Mouse (Mus musculus) midbrain, embryonic 11.5 days (tissue): ENCODE data around the gene Ubxn6. TPM values are rescaled to one million over a fixed set of nuclear protein-coding genes. Genes with fewer than 3 reads are reported as not detected.
"Not testable (repeated sequence)": the region's sequence is repeated elsewhere in the genome, so short reads cannot be mapped to it uniquely, and the experiment has no call there.

Experiments used
- ATAC-seq: fragments of 200-750 bp; cut with Nextera tagmentation; 2 replicates; pipeline ENCODE4 v1.8.0; 2017; ENCODE audit warnings: moderate TSS enrichment, moderate library complexity; ENCODE audit not compliant: low FRiP score
- DNase-seq: peaks from one replicate; pipeline ENCODE4 v3.0.0; 2015; ENCODE audit warnings: low spot score; ENCODE audit errors: missing footprints
- H3K27ac ChIP-seq: fragments of 300-500 bp; sonication (generic); 2 replicates; pipeline ENCODE4 v1.5.1; 2014; ENCODE audit warnings: low read depth, low read length
- H3K27me3 ChIP-seq: fragments of 300-500 bp; sonication (generic); 2 replicates; pipeline ENCODE4 v1.6.1; 2014; ENCODE audit warnings: mild to moderate bottlenecking, low read length, moderate library complexity, mixed read lengths; ENCODE audit not compliant: control insufficient read depth, insufficient read depth
- H3K36me3 ChIP-seq: fragments of 300-500 bp; sonication (generic); 2 replicates; pipeline ENCODE4 v1.6.1; 2014; ENCODE audit warnings: mild to moderate bottlenecking, low read length, moderate library complexity, mixed read lengths; ENCODE audit not compliant: control insufficient read depth, insufficient read depth
- H3K4me1 ChIP-seq: fragments of 300-500 bp; sonication (generic); 2 replicates; pipeline ENCODE4 v1.6.1; 2014; ENCODE audit warnings: low read length; ENCODE audit not compliant: control insufficient read depth, insufficient read depth
- H3K4me2 ChIP-seq: fragments of 300-500 bp; sonication (generic); 2 replicates; pipeline ENCODE4 v1.6.1; 2014; ENCODE audit warnings: mild to moderate bottlenecking, moderate library complexity
- H3K4me3 ChIP-seq: fragments of 300-500 bp; sonication (generic); 2 replicates; pipeline ENCODE4 v1.5.1; 2014; ENCODE audit warnings: low read depth, low read length
- H3K9ac ChIP-seq: fragments of 300-500 bp; sonication (generic); 2 replicates; pipeline ENCODE4 v1.6.1; 2014; ENCODE audit warnings: low read length
- H3K9me3 ChIP-seq: fragments of 300-500 bp; sonication (generic); 2 replicates; pipeline ENCODE4 v1.6.1; 2016; ENCODE audit warnings: low read length; ENCODE audit not compliant: control insufficient read depth
- WGBS: fragments of 180-500 bp; shearing (Covaris S2); extraction: QIAGEN DNeasy Blood & Tissue Kit; methylation state at CpG from one replicate; pipeline ENCODE4 v1.1.7; 2014; 5-methylcytosine and 5-hydroxymethylcytosine counted together
- polyA plus RNA-seq: library from polyadenylated mRNA; unstranded; fragments of >200 nt; fragmentation: Nextera tagmentation; extraction: Ambion mirVana; gene quantifications from 2 replicates; pipeline ENCODE4 v1.2.1, GENCODE M21; 2014

The Ubxn6 gene
- polyA plus RNA-seq, 1 experiment from 2014 or later = 48.4 TPM

- peaks cover 15% of the 10 kb centered on the region for H3K36me3 ChIP-seq
- H3K4me3 ChIP-seq = no peak overlapping the region
- WGBS = 89% methylated on average over 1 of the region's 1 CpGs
- no peaks in the 10 kb centered on the region for H3K4me1 ChIP-seq
- H3K27me3 ChIP-seq = no peaks in the 10 kb centered on the region
- H3K4me2 ChIP-seq = no peak overlapping the region
- no peak overlapping the region for H3K9ac ChIP-seq
- no peak overlapping the region for H3K27ac ChIP-seq
- DNase-seq (no peak), ATAC-seq (no peak)
- H3K9me3 ChIP-seq = no peaks in the 10 kb centered on the region
Observed at GRCm38 (mm10) chr17:56092312-56092711, 17.5 kb upstream of the Ubxn6 start.

DNA sequence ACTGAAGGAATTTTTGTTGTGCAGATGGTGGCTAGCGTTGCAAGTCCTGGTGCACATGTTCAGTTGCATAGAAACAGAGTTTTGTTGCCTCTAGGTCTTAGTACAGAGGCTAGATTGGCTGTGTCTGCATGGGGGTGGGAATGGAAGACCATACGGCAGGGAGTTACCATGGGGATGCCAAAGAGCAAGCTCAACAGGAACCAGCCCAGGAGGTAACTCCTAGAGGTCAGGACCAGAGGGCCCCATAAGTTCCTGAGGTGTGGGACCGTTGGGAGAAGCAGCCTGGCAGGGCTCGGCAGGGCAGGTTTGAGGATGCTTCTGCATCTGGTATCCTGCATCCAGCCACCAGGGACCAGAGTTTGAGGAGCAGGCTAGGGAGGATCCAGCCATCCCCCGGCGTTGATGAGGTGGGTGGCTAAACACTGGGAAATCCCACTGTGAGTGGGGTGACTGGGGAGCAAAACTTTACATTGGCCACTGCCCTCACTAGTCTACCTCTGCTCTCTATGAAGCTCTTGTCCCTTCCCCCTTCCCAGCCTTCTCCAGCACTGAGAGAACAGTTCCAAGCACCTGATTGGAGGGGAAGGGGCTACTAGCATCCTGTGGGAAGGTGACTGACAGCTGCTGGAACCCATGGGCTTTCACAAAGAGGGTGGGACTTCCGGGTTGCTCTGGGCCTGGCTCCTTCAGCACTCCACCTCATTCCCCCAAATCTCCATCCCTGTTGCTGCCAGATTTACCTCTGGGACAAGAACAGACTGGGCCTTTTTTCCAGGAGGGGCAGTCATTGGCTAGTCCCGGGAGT lies 6.2 kb upstream of the Ubxn6 start:
- H3K9me3 ChIP-seq = no peaks in the 10 kb centered on the region
- peak overlapping the region; percentile 77 for H3K9ac ChIP-seq
- no peaks in the 10 kb centered on the region for H3K27me3 ChIP-seq
- H3K27ac ChIP-seq = no peak overlapping the region; the same call in 1 of the 2 replicates
- H3K4me2 ChIP-seq = peak overlapping the region; percentile 98
- 6% methylated on average over 8 of the region's 8 CpGs for whole genome bisulfite sequencing
- ATAC-seq = peak; percentile 61
- H3K4me3 ChIP-seq = peak overlapping the region; percentile 80
- peaks cover 19% of the 10 kb centered on the region for H3K4me1 ChIP-seq
- DNase-seq = peak; percentile 96
- H3K36me3 ChIP-seq = peaks cover 2% of the 10 kb centered on the region

DNA sequence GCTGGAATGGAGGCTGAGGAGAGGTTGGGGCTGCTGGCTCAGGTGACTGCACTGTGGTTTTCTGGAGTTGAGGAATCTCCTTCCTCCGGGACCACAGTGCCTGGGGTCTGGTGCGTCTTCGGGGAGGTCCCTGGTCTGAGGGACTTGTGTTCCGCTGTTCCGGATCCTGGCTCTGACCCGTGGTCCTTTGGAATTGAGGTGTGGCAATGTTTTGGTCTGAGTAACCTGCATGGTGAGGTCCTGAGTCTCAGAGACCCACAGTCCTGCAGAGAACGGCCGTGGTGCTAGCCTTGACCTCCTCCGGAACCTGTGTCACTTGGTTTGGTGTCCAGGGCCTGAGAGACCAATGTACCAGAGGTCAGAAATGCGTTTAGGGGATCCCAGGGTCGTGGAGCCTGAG lies 5.1 kb upstream of the Ubxn6 start:
- Histone ChIP-seq H3K4me1 (peaks cover 24% of the 10 kb centered on the region), H3K4me2 (peak overlapping the region; percentile 98), H3K27me3 (no peaks in the 10 kb centered on the region), H3K9me3 (no peaks in the 10 kb centered on the region), H3K36me3 (peaks cover 2% of the 10 kb centered on the region; the same call in 1 of the 2 replicates), H3K9ac (peak overlapping the region; percentile 77), H3K27ac (no peak overlapping the region; the same call in 1 of the 2 replicates), H3K4me3 (peak overlapping the region; percentile 80)
- 3% methylated on average over 11 of the region's 11 CpGs for WGBS
- ATAC-seq = no peak
- DNase-seq = no peak

- Histone ChIP-seq H3K27me3 (no peaks in the 10 kb centered on the region), H3K4me1 (peaks cover 27% of the 10 kb centered on the region), H3K27ac (no peak within 1 kb of the TSS; the same call in 1 of the 2 replicates), H3K4me3 (peak within 1 kb of the TSS; percentile 80), H3K4me2 (peak within 1 kb of the TSS; percentile 98), H3K9ac (peak within 1 kb of the TSS; percentile 77), H3K9me3 (no peaks in the 10 kb centered on the region), H3K36me3 (no peaks in the 10 kb centered on the region)
- DNase-seq (peak; percentile 100), ATAC-seq (peak; percentile 93)
- under 1% methylated on average over 61 of the region's 61 CpGs for WGBS
Observed at GRCm38 (mm10) chr17:56078880-56079795, 4.3 kb upstream of the Ubxn6 start, which contains the start of gene Hdgfl2. Hdgfl2 (plus strand) TSS chr17:56079634.

DNA sequence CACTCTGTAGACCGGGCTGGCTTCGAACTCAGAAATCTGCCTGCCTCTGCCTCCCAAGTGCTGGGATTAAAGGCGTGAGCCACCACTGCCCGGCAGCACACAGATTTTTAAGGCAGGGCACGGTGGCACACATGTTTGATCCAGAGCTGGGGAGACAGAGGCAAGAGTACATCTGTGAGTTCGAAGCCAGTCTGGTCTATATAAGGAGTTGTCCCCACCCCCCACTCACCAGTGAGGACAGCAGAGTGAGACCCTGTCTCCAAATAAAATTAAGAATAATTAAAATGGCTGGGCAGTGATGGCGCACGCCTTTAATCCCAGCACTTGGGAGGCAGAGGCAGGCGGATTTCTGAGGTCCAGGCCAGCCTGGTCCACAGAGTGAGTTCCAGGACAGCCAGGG lies 3.5 kb upstream of the Ubxn6 start:
- H3K27ac ChIP-seq, H3K27me3 ChIP-seq, ATAC-seq, DNase-seq, H3K9ac ChIP-seq, H3K9me3 ChIP-seq, H3K36me3 ChIP-seq: not testable (repeated sequence)
- WGBS = 62% methylated on average over 9 of the region's 9 CpGs
- H3K4me3 ChIP-seq = peak overlapping the region; percentile 80; the same call in 1 of the 2 replicates
- peaks cover 31% of the 10 kb centered on the region for H3K4me1 ChIP-seq
- H3K4me2 ChIP-seq = peak overlapping the region; percentile 98; the same call in 1 of the 2 replicates

DNA sequence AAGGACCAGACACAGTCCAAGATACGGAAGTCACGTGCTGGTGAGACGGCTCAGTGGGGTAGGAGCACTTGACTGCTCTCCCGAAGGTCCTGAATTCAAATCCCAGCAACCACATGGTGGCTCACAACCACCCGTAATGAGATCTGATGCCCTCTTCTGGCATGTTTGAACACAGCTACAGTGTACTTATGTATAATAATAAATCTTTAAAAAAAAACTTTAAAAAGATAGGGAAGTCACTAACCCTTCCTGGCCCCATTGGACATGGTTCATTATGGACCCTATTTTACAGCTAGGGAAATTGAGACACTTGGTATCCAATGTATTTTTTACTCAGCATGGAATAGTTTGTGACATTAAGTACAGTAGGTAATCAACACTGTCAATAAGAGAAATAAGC lies 2.7 kb upstream of the Ubxn6 start:
- H3K4me2 ChIP-seq = no peak overlapping the region
- no peak overlapping the region for H3K27ac ChIP-seq
- H3K27me3 ChIP-seq = no peaks in the 10 kb centered on the region
- no peak overlapping the region for H3K9ac ChIP-seq
- H3K36me3 ChIP-seq = no peaks in the 10 kb centered on the region; the same call in 1 of the 2 replicates
- no peak for ATAC-seq
- H3K4me1 ChIP-seq = peaks cover 31% of the 10 kb centered on the region
- 90% methylated on average over 5 of the region's 5 CpGs for WGBS
- H3K4me3 ChIP-seq = no peak overlapping the region
- no peaks in the 10 kb centered on the region for H3K9me3 ChIP-seq
- DNase-seq = no peak

DNA sequence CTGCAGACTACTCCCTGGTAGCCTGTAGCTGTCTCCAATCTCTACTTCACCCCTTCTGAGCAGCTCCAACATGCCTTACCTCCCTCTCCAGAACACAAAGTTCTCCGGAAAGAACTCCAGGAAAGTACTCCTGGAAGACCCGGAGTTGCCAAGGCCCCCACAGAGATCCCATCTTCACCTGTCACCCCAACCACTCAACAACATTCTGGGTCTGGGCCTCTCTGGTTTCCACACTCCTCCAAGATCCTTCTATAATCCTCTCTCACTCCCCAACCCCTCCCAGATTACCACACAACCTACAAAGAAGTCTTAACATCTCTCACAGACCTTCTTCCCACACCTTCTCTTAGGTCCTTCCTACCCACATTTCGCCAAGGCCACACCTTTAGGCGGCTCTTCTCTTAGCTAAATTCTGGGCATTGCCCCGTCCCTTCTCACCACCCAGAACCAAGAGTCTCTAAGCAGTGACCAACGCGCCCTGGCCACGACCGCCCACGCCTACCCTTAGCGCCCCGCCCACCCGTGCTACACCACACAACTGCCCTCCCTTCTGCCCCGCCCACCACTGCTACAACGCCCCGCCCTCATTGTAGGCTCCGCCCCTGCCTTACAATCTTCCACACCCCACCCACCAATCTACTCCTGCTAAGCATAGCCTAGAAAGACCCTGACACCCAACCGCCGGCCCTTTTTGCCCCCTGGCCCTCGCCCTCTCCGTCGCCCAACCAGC lies 566 bp downstream of the Ubxn6 start:
- H3K9ac ChIP-seq = peak overlapping the region; percentile 79
- H3K27me3 ChIP-seq = no peaks in the 10 kb centered on the region
- peaks cover 12% of the 10 kb centered on the region for H3K4me1 ChIP-seq
- ATAC-seq (peak; percentile 41), DNase-seq (peak; percentile 98)
- peak overlapping the region; percentile 65 for H3K4me2 ChIP-seq
- peak overlapping the region; percentile 90 for H3K27ac ChIP-seq
- WGBS = 9% methylated on average over 22 of the region's 22 CpGs
- peak overlapping the region; percentile 75 for H3K4me3 ChIP-seq
- H3K9me3 ChIP-seq = no peaks in the 10 kb centered on the region
- peaks cover 15% of the 10 kb centered on the region for H3K36me3 ChIP-seq

- Histone ChIP-seq H3K27me3 (no peaks in the 10 kb centered on the region), H3K4me2 (no peak overlapping the region), H3K27ac (no peak overlapping the region), H3K4me3 (no peak overlapping the region), H3K9me3 (no peaks in the 10 kb centered on the region), H3K4me1 (peaks cover 12% of the 10 kb centered on the region), H3K9ac (no peak overlapping the region), H3K36me3 (peaks cover 31% of the 10 kb centered on the region)
- ATAC-seq = no peak
- WGBS = 92% methylated on average over 5 of the region's 5 CpGs
- DNase-seq = peak; percentile 79
Observed at GRCm38 (mm10) chr17:56072243-56072642, 2.6 kb downstream of the Ubxn6 start.
